Mouse (Mus musculus): ENCODE measurements at regions not wholly inside any gene's neighbourhood (a gene's known extent, or its start where the extent isn't known, plus 50 kb on each side); places are given as distances from the start of the nearest gene placed in this dataset.

DNA sequence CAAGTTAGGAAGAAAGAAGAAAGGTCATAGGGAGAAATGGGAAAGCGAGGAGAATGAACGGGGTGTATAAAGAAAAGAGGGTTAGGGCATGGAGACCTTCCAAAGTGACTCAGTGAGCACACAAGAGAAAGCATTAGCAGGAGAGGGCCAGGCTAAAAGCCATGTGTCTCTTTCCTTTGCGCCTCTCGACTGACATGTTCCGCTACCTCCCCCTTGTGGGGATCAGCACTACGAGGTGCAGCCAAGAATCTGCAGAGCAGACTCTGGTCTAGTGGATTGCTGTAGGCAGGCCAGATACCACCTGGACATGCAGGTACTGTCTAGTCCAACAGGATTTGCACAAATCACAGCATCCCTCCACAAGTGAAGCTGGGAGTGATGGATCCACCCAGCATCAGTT is 54.0 kb downstream of the Kcna5 start:
- POLR2A ChIA-PET, result no interaction called here
- TF ChIP-seq CTCF (IDR thresholded peaks at IDR 0.05), result peak; percentile 45
- ATAC-seq (no peak), DNase-seq (ENCODE audit: low read depth, low spot score) (no peak)
- H3K27me3 ChIP-seq, result no peaks in the 10 kb centered on the region
- CTCF ChIA-PET, result no interaction called here
- in situ Hi-C loops (cut with MboI; ENCODE audit: low pct_unique_long_range_greater_than_20kb), result no loop called here

DNA sequence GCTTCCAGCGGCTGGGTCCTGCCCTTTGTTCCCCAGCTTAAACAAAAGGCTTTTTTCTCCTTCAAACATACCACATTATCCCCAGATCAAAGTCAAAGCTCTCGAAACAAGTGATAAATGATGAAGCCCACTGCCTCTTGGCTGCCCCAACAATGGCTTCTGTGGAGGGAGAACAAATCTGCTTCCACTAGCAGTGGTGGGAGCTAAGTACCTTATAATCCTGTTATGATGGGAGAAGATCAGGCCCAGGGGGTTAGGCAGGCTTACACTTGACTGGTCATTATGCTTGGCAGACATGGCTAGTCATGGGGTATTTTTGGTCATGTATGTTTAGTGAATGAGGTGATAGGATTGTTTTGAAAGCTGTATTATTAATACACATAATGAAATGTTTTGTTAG is 57.7 kb downstream of the Kcna5 start:
- no peak for TF ChIP-seq CTCF (IDR thresholded peaks at IDR 0.05)

DNA sequence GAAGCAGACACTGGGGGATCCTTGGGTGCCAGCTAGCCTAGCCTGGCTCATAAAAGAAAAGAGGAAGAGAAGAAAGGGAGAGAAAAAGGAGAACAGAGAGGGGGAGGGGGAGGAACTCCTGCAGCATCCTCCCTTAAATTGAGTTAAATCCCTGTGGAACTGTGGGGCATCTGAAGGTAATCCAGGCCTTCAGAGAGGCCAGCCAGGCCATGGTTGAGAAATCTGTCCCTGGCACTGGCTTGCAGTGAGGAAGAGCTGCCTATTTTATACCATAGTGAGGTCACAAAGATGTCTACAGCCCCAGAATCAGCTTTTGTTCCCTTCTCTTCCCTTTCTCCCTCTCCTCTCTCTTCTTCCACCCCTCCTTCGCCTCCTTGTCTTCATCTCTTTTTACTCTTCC is 58.5 kb downstream of the Kcna5 start:
- no peaks in the 10 kb centered on the region for H3K27me3 ChIP-seq
- no peak for TF ChIP-seq CTCF (IDR thresholded peaks at IDR 0.05)
- CTCF ChIA-PET, result interaction anchor here (0.9 kb wide), 1 partner anchor 9 kb away, joined by 4 read pairs; no protein-coding TSS in a partner anchor
- POLR2A ChIA-PET, result interaction anchor here (0.8 kb wide), 1 partner anchor 13 kb away, joined by 3 read pairs; no protein-coding TSS in a partner anchor
- in situ Hi-C loops (cut with MboI; ENCODE audit: low pct_unique_long_range_greater_than_20kb), result loop anchor here (10.0 kb wide), 1 partner anchor 102 kb away; no protein-coding TSS in a partner anchor
- ATAC-seq (no peak), DNase-seq (ENCODE audit: low read depth, low spot score) (no peak)

More for the DNA sequence above, 57.7 kb downstream of the Kcna5 start:
- ATAC-seq, result no peak
- H3K27me3 ChIP-seq, result no peaks in the 10 kb centered on the region
- in situ Hi-C loops (cut with MboI; ENCODE audit: low pct_unique_long_range_greater_than_20kb), result loop anchor here (10.0 kb wide), 1 partner anchor 103 kb away; no protein-coding TSS in a partner anchor
- CTCF ChIA-PET, result no interaction called here
- DNase-seq (ENCODE audit: low read depth, low spot score), result no peak
- POLR2A ChIA-PET, result no interaction called here

DNA sequence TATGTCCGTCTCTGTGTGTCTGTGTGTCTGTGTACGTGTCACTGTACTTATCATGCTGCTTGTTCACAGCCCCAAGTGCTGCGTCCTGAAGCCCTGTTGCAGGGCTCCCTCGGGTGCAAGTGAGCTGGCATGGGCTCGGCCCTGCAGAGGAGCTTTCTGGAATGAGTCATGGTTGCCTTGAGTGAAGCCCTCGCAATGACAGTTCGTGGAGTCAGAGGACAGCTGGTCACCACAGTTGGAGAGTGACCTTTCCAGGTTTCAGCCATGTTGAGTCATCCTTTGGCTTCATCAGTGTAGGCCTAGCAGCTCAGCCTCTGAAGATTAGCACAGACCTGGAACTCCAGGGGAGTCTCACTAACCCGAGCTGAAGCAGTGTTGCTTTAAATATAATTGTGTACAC is 59.7 kb downstream of the Kcna5 start:
- TF ChIP-seq CTCF (IDR thresholded peaks at IDR 0.05), result no peak
- no peak for DNase-seq (ENCODE audit: low read depth, low spot score)
- H3K27me3 ChIP-seq, result no peaks in the 10 kb centered on the region
- ChIA-PET POLR2A (interaction anchor here (0.5 to 0.8 kb wide), 2 partner anchors 12 to 866 kb away, joined by 3 read pairs; no protein-coding TSS in a partner anchor), CTCF (interaction anchor here (0.7 to 1.3 kb wide), 2 partner anchors 17 to 23 kb away, joined by 3 to 4 read pairs; no protein-coding TSS in a partner anchor)
- in situ Hi-C loops (cut with MboI; ENCODE audit: low pct_unique_long_range_greater_than_20kb), result loop anchor here (10.0 kb wide), 1 partner anchor 101 kb away; no protein-coding TSS in a partner anchor
- ATAC-seq, result peak; percentile 69

DNA sequence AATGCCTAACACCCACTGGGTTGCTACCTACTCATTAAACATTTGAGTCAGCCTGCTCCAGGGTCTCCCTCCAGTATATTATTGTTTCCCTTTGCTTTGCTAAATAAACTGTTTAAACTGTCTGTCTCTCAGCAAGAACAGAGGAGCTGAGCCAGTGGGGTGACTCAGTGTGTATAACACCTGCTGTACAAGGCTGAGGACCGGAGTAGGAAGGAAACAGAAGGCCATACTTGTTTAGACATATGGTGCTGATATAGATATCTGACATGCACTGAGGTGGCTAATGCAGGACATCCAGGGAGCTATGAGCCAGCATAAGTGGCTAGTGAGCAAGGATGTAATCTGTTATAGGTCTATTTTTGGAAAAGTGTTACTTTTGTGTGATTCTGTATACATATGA is 81.5 kb downstream of the Kcna5 start:
- no peak for TF ChIP-seq CTCF (IDR thresholded peaks at IDR 0.05)
- in situ Hi-C loops (cut with MboI; ENCODE audit: low pct_unique_long_range_greater_than_20kb), result no loop called here
- ATAC-seq, result no peak
- CTCF ChIA-PET, result interaction anchor here (1.2 kb wide), 1 partner anchor 82 kb away, joined by 3 read pairs; no protein-coding TSS in a partner anchor
- POLR2A ChIA-PET, result no interaction called here
- DNase-seq (ENCODE audit: low read depth, low spot score), result no peak
- H3K27me3 ChIP-seq, result no peaks in the 10 kb centered on the region

DNA sequence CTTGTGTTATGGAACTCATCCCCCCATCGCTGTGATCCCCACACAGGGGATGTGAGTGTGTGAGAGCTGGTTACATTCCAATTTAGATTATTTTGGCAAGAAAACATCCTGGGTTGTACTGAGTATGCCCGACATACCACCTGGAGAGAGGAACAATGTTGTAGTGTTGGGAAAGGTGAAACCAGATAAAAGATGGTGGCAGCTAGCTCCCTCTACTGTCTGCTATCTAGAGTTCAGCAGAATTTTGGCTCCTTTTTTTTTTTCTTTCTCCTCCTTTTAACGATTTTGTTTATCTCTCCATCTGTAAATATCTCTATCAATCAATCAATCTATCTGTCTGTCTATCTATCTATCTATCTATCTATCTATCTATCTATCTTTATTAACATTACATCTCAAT is 89.7 kb downstream of the Kcna5 start:
- ATAC-seq (no peak), DNase-seq (ENCODE audit: low read depth, low spot score) (no peak)
- ChIA-PET POLR2A (no interaction called here), CTCF (no interaction called here)
- no peaks in the 10 kb centered on the region for H3K27me3 ChIP-seq
- peak; percentile 42 for TF ChIP-seq CTCF (IDR thresholded peaks at IDR 0.05)
- in situ Hi-C loops (cut with MboI; ENCODE audit: low pct_unique_long_range_greater_than_20kb), result no loop called here

DNA sequence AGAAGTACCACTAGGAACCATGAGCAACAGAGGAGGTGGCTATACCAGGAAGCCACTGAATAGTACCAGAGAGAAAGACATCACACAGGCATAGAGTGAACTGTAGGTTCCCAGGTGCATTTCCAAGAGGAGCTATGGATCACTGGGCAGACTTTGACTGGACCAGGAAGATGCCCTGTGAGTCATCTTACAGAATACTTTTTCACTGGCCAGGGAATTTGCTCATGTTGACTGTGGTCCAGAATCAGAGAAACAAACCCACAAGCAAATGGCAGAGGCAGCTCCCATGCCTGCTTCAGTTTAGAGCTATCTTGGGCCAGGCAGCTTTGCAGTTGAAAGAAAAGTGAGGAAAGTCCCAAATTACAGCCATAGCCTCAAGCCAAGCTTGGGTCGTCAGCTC is 95.0 kb downstream of the Kcna5 start:
- peak; percentile 67 for ATAC-seq
- DNase-seq (ENCODE audit: low read depth, low spot score), result peak; percentile 41
- CTCF ChIA-PET, result interaction anchor here (1.6 kb wide), 1 partner anchor 17 kb away, joined by 3 read pairs; no protein-coding TSS in a partner anchor
- in situ Hi-C loops (cut with MboI; ENCODE audit: low pct_unique_long_range_greater_than_20kb), result no loop called here
- no peaks in the 10 kb centered on the region for H3K27me3 ChIP-seq
- no peak for TF ChIP-seq CTCF (IDR thresholded peaks at IDR 0.05)
- POLR2A ChIA-PET, result interaction anchor here (1.1 kb wide), 1 partner anchor 10 kb away, joined by 3 read pairs; no protein-coding TSS in a partner anchor

DNA sequence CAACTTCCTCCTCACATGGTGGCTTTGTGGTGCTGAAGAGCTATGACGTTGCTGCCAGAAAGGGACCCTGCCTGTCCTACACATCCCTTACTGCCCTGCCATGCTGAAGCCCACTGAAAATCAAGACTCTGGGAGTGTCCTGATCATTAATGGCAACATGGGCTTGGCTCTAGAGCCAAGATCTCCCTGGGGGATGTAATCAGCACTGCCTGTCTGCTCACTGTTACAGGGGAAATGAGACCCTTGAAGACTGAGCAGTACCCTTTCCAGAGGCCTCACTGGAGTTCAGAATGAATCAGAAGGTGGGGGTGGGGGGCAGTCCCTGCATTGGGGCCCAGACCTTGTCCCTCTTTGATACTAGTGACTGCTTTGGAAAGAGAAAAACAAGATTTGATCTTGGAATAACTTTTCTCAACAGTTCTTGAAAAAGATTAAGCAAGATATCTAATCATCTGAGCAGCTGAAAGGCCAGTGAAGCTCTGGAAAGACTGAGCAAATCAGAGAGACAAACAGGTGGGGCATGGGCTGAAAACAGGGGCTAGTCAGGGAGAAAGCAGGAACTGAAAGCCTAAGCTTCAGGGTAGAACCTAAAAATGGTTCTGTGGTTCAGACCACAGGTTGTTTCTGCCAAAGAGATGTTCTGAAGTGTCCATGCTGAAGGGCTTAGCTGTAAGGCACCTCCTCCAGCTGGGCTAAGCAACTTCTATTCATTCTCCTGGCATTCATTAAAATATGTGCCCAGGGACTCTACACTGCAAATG is 97.1 kb downstream of the Kcna5 start:
- POLR2A ChIA-PET, result no interaction called here
- CTCF ChIA-PET, result interaction anchor here (0.7 kb wide), 1 partner anchor 10 kb away, joined by 3 read pairs; no protein-coding TSS in a partner anchor
- ATAC-seq, result no peak
- TF ChIP-seq CTCF (IDR thresholded peaks at IDR 0.05), result no peak
- DNase-seq (ENCODE audit: low read depth, low spot score), result no peak
- in situ Hi-C loops (cut with MboI; ENCODE audit: low pct_unique_long_range_greater_than_20kb), result no loop called here
- H3K27me3 ChIP-seq, result no peaks in the 10 kb centered on the region

DNA sequence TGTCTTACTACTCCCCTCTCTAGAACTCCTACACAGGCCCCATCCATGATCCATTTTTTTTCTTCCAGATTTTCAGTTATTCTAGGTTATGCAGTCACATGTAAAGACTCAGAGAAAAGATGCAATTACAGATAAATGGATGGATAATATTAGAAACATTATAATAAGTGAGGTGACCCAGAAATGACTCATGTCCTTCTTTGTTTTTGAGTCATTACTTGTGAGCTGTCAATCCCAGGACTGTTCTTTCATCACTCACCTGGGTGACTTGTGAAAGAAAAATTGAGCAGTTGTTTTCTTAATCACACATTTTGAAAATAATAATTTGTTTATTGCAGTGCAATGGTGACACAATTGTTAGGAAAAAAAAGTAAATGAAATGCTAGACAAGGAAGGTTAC is 108.0 kb downstream of the Kcna5 start:
- TF ChIP-seq CTCF (IDR thresholded peaks at IDR 0.05), result no peak
- in situ Hi-C loops (cut with MboI; ENCODE audit: low pct_unique_long_range_greater_than_20kb), result no loop called here
- ATAC-seq (no peak), DNase-seq (ENCODE audit: low read depth, low spot score) (no peak)
- CTCF ChIA-PET, result no interaction called here
- H3K27me3 ChIP-seq, result peaks cover 29% of the 10 kb centered on the region
- POLR2A ChIA-PET, result no interaction called here

DNA sequence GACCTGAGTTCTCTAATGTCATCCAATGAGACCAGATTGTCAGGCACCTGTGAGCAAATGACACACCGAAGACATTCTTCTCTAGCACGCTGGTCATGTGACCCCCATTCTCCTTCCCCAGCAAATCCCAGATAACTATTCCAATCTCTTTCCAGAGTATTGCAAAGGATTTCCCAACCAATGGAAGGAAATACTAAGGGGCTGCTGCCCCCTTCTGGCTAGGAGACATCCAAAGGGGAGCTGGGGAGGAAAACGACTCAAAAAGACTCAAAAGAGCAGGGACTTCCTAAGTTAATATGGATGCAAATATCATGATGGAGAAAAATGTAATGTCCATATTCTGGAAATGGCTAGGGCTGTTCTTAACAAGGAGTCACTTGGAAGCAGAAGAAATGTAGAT is 129.5 kb downstream of the Kcna5 start:
- POLR2A ChIA-PET, result no interaction called here
- CTCF ChIA-PET, result interaction anchor here (0.6 to 1.8 kb wide), 5 partner anchors 30 to 250 kb away, joined by 3 to 5 read pairs (median 3); no protein-coding TSS in a partner anchor
- H3K27me3 ChIP-seq, result peaks cover 4% of the 10 kb centered on the region
- DNase-seq (ENCODE audit: low read depth, low spot score) (peak; percentile 10), ATAC-seq (no peak)
- in situ Hi-C loops (cut with MboI; ENCODE audit: low pct_unique_long_range_greater_than_20kb), result loop anchor here (10.0 kb wide), 3 partner anchors 251 to 781 kb away; no protein-coding TSS in a partner anchor
- peak; percentile 82 for TF ChIP-seq CTCF (IDR thresholded peaks at IDR 0.05)
